Mouse (Mus musculus): ENCODE data around the gene Tbcd.

- TF ChIP-seq CTCF (IDR thresholded peaks at IDR 0.05; ENCODE audit: extremely low read depth, insufficient read length, insufficient replicate concordance, low read depth, low read length) (no peak), POLR2A (IDR thresholded peaks at IDR 0.05; ENCODE audit: low read depth, low read length) (no peak)
Observed at GRCm38 (mm10) chr11:121517687-121518465, 66.1 kb downstream of the Tbcd start.
